Mouse (Mus musculus): ENCODE data around the gene Chpt1. TPM values are rescaled to one million over a fixed set of nuclear protein-coding genes. Genes with fewer than 3 reads are reported as not detected.

Chpt1 gene
- total and polyA plus RNA-seq, 2 experiments from 2014 or later, result 39.3 to 40.4 TPM

DNA sequence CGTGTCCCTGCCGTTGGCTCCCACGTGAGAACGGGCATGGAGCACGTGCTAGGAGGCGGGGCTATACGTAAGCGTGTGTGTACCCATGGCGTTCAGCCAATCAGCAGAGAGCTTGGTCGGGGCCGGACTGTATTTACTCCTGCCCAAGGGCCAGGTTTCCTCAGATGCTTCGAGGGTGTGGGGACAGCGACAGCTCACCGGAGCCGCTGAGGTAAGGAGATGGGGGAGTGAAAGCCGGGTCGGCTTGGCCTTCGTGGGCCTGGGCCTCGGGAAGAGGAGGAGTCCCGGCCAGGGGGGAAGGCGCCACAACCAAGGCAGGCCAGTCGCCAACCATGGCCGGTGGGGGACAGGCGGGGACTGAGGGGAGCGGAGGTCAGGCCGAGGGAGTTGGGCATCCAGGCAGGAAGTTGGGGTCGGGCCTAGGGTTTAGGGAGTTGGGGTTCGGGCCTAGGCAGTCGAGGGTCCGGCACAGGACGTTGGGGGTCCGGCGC is 44.3 kb downstream of the Chpt1 start, which contains the start of gene Sycp3:
Sycp3 (plus strand) TSS at position 68 of the 491 bp plus-strand sequence.
- Histone ChIP-seq H3K9me3 (ENCODE audit: low read length) (no peaks in the 10 kb centered on the region), H3K4me3 (ENCODE audit: low read length) (no peak within 1 kb of the TSS), H3K36me3 (ENCODE audit: insufficient read depth, low read length) (no peaks in the 10 kb centered on the region), H3K4me2 (ENCODE audit: low read depth, low read length) (no peak within 1 kb of the TSS), H3K9ac (replicated peaks; ENCODE audit: low read length) (no peak within 1 kb of the TSS), H3K27ac (no peak within 1 kb of the TSS), H3K27me3 (ENCODE audit: insufficient read depth, low read length) (no peaks in the 10 kb centered on the region), H3K4me1 (ENCODE audit: insufficient read depth, low read length) (no peaks in the 10 kb centered on the region)
- ATAC-seq (no peak), DNase-seq (ENCODE audit: low spot score) (no peak)
- 87% methylated on average over 33 of the region's 33 CpGs for whole genome bisulfite sequencing
- TF ChIP-seq CTCF (IDR thresholded peaks at IDR 0.05; ENCODE audit: low read depth), result no peak

DNA sequence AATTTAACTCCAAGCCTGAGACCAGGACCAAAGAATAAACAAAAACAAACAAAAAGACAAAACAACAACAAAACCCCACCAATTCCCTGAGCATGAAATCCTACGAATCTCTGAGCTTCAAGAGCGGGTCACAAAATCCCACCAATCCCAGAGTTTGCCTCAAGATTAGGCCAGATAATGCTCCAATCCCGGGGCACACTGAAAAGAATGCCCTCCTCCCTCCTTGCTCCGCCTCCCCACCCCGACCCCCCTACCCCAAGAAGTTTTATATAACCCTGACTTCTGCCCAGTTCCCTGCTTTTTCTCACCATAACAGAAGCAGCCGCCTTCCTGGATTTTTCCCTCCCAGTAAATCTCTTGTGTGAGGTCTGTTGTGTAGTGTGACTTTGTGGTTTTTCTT is 46.1 kb downstream of the Chpt1 start:
- H3K9me3 ChIP-seq (ENCODE audit: low read length), result no peaks in the 10 kb centered on the region
- no peaks in the 10 kb centered on the region for H3K27me3 ChIP-seq (ENCODE audit: insufficient read depth, low read length)
- DNase-seq (ENCODE audit: low spot score) (no peak), ATAC-seq (no peak)
- H3K4me1 ChIP-seq (ENCODE audit: insufficient read depth, low read length), result no peaks in the 10 kb centered on the region
- H3K36me3 ChIP-seq (ENCODE audit: insufficient read depth, low read length), result no peaks in the 10 kb centered on the region
- no peak overlapping the region for H3K9ac ChIP-seq (replicated peaks; ENCODE audit: low read length)
- no peak overlapping the region for H3K4me2 ChIP-seq (ENCODE audit: low read depth, low read length)
- TF ChIP-seq CTCF (IDR thresholded peaks at IDR 0.05; ENCODE audit: low read depth), result no peak
- no peak overlapping the region for H3K4me3 ChIP-seq (ENCODE audit: low read length)
- WGBS, result 49% methylated on average over 6 of the region's 6 CpGs
- no peak overlapping the region for H3K27ac ChIP-seq

DNA sequence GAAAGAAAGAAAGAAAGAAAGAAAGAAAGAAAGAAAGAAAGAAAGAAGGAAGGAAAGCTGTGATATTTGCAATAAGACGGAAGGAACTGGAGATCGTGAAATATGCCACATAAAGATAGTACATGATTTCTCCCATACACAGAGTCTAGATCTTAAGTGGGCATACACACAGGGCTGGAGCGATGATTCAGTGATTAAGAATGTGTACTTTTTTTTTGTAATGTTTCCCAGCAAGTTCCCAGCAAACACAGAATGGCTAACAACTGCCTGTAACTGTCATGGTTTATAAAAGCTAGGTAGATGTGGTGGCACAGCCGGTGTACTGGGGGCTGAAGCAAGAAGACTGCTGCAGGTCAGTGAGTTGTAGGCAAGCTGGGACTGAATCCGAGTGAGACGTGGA is 51.9 kb downstream of the Chpt1 start:
- Histone ChIP-seq H3K9me3 (ENCODE audit: low read length) (no peaks in the 10 kb centered on the region), H3K9ac (replicated peaks; ENCODE audit: low read length) (no peak overlapping the region), H3K36me3 (ENCODE audit: insufficient read depth, low read length) (no peaks in the 10 kb centered on the region), H3K27ac (no peak overlapping the region), H3K4me3 (ENCODE audit: low read length) (no peak overlapping the region), H3K4me2 (ENCODE audit: low read depth, low read length) (no peak overlapping the region), H3K27me3 (ENCODE audit: insufficient read depth, low read length) (no peaks in the 10 kb centered on the region), H3K4me1 (ENCODE audit: insufficient read depth, low read length) (no peaks in the 10 kb centered on the region)
- no peak for ATAC-seq
- WGBS, result 78% methylated on average over 6 of the region's 6 CpGs
- DNase-seq (ENCODE audit: low spot score), result no peak
- TF ChIP-seq CTCF (IDR thresholded peaks at IDR 0.05; ENCODE audit: low read depth), result no peak

DNA sequence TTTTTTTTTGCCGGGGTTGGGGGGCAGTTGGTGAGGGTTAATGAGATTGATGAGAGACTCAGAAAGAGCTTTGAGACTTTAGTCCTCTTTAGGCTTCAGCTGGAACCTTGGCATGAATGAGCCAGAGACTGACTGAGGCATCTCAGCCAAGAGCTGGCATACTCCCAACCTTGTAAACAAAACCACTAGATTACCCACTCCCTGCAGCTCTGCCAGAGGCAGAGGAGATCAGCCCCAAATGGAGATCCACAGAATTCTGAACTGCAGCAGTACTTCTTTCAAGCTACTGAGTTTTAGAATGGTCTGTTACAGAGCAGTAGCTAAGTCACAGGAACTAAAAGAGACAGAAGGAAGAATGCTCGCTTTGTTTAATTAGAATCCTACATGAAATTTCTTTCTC is 52.7 kb downstream of the Chpt1 start:
- peak; percentile 85 for ATAC-seq
- Histone ChIP-seq H3K9ac (replicated peaks; ENCODE audit: low read length) (no peak overlapping the region), H3K4me2 (ENCODE audit: low read depth, low read length) (no peak overlapping the region), H3K27me3 (ENCODE audit: insufficient read depth, low read length) (no peaks in the 10 kb centered on the region), H3K4me1 (ENCODE audit: insufficient read depth, low read length) (no peaks in the 10 kb centered on the region), H3K9me3 (ENCODE audit: low read length) (no peaks in the 10 kb centered on the region), H3K36me3 (ENCODE audit: insufficient read depth, low read length) (no peaks in the 10 kb centered on the region; the same call in 1 of the 2 replicates), H3K4me3 (ENCODE audit: low read length) (no peak overlapping the region), H3K27ac (peak overlapping the region; percentile 32; the same call in 1 of the 2 replicates)
- peak; percentile 88 for DNase-seq (ENCODE audit: low spot score)
- TF ChIP-seq CTCF (IDR thresholded peaks at IDR 0.05; ENCODE audit: low read depth), result no peak
- WGBS, result 40% methylated on average over 2 of the region's 2 CpGs

DNA sequence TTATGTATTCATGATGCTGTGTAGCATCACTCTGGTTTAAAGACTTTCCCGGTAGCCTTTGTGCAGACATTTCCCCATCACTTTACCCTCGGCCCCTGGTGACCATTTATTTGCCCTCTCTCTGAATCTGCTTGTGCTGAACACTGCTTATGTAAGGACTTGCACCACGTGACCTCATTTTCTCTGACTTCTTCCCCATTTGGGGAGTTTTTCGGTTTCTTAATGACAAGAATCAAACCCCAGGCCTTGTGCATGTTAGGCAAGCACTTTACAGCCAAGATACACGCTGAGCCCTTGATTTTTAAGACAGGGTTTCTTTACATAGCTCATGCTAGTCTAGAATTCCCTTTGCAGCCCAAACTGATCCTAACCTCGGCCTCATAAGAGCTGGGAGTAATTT is 62.6 kb downstream of the Chpt1 start:
- no peak overlapping the region for H3K27ac ChIP-seq
- no peak for DNase-seq (ENCODE audit: low spot score)
- no peak overlapping the region for H3K9ac ChIP-seq (replicated peaks; ENCODE audit: low read length)
- WGBS, result 87% methylated on average over 6 of the region's 6 CpGs
- H3K4me1 ChIP-seq (ENCODE audit: insufficient read depth, low read length), result no peaks in the 10 kb centered on the region
- H3K9me3 ChIP-seq (ENCODE audit: low read length), result no peaks in the 10 kb centered on the region
- no peak overlapping the region for H3K4me3 ChIP-seq (ENCODE audit: low read length)
- H3K27me3 ChIP-seq (ENCODE audit: insufficient read depth, low read length), result no peaks in the 10 kb centered on the region
- no peak overlapping the region for H3K4me2 ChIP-seq (ENCODE audit: low read depth, low read length)
- no peak for ATAC-seq
- no peak for TF ChIP-seq CTCF (IDR thresholded peaks at IDR 0.05; ENCODE audit: low read depth)
- peaks cover 34% of the 10 kb centered on the region for H3K36me3 ChIP-seq (ENCODE audit: insufficient read depth, low read length)

DNA sequence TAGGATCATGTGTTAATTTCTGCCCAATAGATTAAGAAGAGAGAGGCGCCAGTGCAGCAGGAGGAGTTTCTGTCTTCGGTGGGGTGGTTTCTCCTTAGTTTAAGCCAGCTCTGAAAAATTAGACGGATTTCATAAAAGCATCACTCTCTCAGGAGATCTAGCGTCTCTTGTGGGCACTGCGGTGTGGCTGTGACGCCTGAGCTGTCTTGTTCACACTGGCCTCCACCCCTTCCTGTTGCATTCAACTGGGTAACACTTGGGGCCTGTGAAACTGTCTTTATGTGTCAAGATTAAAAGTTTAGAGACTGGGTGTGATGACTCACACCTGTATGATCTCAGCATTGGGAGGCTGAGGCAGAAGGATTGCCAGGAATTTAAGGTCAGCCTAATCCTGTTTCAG is 75.9 kb downstream of the Chpt1 start:
- Histone ChIP-seq H3K27ac (no peak overlapping the region), H3K27me3 (ENCODE audit: insufficient read depth, low read length) (no peaks in the 10 kb centered on the region), H3K4me2 (ENCODE audit: low read depth, low read length) (no peak overlapping the region), H3K36me3 (ENCODE audit: insufficient read depth, low read length) (peaks cover 26% of the 10 kb centered on the region), H3K9ac (replicated peaks; ENCODE audit: low read length) (no peak overlapping the region), H3K4me3 (ENCODE audit: low read length) (no peak overlapping the region), H3K4me1 (ENCODE audit: insufficient read depth, low read length) (no peaks in the 10 kb centered on the region), H3K9me3 (ENCODE audit: low read length) (no peaks in the 10 kb centered on the region)
- ATAC-seq, result no peak
- no peak for TF ChIP-seq CTCF (IDR thresholded peaks at IDR 0.05; ENCODE audit: low read depth)
- DNase-seq (ENCODE audit: low spot score), result no peak
- 96% methylated on average over 6 of the region's 6 CpGs for WGBS

DNA sequence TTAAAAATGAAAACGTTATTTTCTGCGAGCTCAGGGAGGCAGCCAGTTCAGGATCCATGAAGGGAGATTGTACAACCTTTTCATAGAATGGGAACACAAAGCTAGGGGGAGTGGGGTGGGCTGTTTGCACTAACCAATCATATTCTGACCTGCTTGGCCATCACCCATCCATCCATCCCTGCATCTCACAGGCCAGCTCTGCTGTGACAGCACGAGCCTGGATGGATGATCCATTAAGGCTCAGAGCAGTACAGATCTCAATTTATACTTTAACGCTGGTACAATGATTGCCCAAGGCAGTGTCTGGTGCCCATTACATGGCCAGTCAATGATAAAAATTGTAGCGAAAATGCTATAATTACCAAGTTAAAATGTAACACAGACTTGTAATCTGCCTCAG is 77.0 kb downstream of the Chpt1 start:
- no peaks in the 10 kb centered on the region for H3K9me3 ChIP-seq (ENCODE audit: low read length)
- no peak for TF ChIP-seq CTCF (IDR thresholded peaks at IDR 0.05; ENCODE audit: low read depth)
- DNase-seq (ENCODE audit: low spot score) (no peak), ATAC-seq (no peak)
- H3K27ac ChIP-seq, result no peak overlapping the region
- H3K36me3 ChIP-seq (ENCODE audit: insufficient read depth, low read length), result peaks cover 23% of the 10 kb centered on the region; the same call in 1 of the 2 replicates
- H3K9ac ChIP-seq (replicated peaks; ENCODE audit: low read length), result no peak overlapping the region
- 63% methylated on average over 5 of the region's 5 CpGs for WGBS
- no peaks in the 10 kb centered on the region for H3K4me1 ChIP-seq (ENCODE audit: insufficient read depth, low read length)
- no peak overlapping the region for H3K4me3 ChIP-seq (ENCODE audit: low read length)
- H3K4me2 ChIP-seq (ENCODE audit: low read depth, low read length), result no peak overlapping the region
- no peaks in the 10 kb centered on the region for H3K27me3 ChIP-seq (ENCODE audit: insufficient read depth, low read length)

Measured in hindbrain, postnatal 0 days (tissue).